Mouse (Mus musculus): ENCODE data around the gene Vps26a. TPM values are rescaled to one million over a fixed set of nuclear protein-coding genes. Genes with fewer than 3 reads are reported as not detected.
"Not testable (repeated sequence)": the region's sequence is repeated elsewhere in the genome, so short reads cannot be mapped to it uniquely, and the experiment has no call there.

The Vps26a gene
- total RNA-seq, 2 experiments from 2014 or later: 43.8 to 49.8 TPM

- DNase-seq: no peak
Observed at GRCm38 (mm10) chr10:62500916-62501615, 14.5 kb upstream of the Vps26a start.

- DNase-seq: peak; percentile 79 to 85
Observed at GRCm38 (mm10) chr10:62500088-62500915, 13.7 kb upstream of the Vps26a start.

GRCm38 (mm10) chr10:62491681-62492080, 5.1 kb upstream of the Vps26a start:
- not testable (repeated sequence) for DNase-seq

DNA sequence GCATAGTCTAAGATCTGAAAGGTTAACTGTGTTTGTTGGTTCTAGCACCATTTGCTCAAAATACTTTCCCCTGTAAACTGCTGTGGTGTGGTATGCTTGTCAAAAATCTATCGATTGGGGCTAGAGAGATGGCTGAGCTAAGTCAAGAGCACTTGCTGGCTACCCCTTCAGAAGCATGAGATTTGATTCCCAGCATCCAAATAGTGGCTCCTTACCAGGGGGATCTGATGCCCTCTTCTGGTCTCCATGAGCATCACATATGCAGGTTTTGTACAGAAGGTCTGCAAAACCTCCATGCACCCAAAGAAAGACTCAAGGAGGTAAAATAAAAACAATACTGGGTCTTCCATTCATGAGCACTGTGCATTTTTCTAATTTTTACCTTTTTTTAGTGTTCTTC, 1.7 kb upstream of the Vps26a start:
- DNase-seq: peak; percentile 61 to 72

DNA sequence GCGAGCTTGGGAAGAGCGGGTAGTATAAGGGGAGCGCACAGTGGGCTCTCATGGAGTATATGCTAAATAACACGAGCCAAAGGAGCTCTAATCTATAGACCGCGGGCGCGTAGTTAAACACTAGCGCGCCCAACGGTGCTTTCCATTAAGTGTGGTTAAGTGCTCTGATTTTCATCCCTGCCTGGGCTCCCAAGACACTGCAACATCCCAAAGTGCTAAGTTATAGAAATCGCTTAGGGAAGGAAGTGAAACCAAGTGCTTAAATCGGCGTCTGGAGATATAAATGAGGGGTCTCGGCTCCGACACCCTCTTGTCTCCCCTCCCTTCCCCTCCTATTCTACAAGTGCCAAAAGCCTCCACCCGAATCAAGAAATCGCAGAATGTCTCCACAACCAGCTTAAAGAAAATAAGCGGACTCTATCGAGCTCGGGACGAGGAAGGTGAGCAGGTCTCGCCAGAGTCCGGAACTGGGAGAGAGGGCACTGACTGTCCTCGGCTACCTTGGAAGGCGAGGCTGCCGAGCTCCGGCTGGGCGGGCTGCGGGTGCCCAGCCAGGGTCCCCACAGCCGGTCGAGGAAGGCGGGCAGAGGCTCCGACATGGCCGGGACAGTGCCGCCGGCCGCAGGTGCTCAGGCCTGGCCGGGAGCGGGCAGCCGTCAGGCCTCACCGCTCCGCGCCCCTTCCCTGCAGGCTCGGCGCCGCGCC, 575 bp downstream of the Vps26a start:
- DNase-seq: peak in 1 of 2 experiments; percentile 68

DNA sequence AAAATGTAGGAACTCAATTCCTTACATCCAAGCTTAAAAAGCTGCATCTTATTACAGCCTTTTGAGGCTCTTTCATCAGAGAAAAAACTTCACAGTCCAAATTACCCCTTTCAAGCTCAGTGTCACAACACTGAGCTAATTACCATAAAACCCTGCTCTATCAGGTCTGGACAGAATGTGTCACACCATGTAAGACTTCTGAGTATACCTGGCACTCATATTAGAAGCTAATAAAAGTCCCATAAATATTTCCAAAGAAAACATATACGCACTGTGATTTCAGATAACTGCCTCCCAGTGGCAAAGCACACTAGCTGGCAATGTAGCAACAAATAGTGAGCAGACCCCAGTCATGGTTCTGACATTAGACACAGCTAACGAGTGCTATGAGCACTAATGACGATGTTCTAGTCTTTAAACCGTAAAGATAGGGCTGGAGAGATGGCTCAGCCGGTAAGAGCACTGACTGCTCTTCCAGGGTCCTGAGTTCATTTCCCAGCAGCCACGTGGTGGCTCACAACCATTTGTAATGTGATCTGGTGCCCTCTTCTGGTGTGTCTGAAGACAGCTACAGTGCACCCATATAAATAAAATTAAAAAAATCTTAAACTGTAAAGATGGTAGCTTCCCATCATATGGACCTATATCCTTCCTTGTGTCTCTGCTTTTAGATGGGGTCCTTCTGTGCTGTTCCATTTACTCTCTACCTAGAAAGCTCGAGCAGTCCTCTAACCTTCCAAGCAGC, 5.3 kb downstream of the Vps26a start:
- DNase-seq: no peak

DNA sequence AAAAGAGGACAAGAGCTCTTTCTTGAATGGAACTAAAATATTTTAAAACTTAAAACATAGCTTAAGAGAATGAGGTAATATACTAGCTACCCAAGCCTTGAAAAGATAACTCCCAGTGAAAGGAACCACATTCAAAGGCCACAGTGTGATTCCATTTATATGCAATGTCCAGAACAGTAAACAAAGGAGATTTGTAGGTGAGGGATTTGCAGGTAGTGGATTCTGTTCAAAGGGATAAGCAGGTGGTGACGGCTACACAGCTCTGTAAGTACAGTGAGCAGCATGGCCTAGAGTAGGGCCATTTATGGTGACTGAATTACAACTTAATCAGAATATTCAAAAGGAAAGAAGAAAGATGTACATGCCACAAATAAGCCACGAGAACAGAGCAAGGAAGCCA, 9.6 kb downstream of the Vps26a start:
- DNase-seq: no peak

DNA sequence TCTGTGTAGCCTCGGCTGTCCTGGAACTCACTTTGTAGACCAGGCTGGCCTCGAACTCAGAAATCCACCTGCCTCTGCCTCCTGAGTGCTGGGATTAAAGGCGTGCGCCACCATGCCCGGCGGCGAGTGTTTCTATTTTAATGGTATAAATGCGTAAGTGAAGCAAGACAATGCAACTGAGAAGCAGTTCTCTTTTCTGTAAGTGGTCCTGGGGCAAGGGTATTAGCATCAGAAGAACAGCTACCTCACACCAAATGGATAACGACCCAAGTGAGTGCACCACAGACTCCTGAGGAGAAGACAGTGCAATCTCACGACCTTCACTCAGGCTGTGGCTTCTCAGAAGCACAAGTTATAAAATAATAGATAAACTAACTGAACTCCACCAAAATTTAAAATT, 11.7 kb downstream of the Vps26a start:
- no peak for DNase-seq

- no peak for DNase-seq
Observed at GRCm38 (mm10) chr10:62471105-62471504, 15.5 kb downstream of the Vps26a start.

GRCm38 (mm10) chr10:62469736-62470135, 16.9 kb downstream of the Vps26a start:
- no peak for DNase-seq

- no peak for DNase-seq
Observed at GRCm38 (mm10) chr10:62461321-62461720, 25.3 kb downstream of the Vps26a start.

DNA sequence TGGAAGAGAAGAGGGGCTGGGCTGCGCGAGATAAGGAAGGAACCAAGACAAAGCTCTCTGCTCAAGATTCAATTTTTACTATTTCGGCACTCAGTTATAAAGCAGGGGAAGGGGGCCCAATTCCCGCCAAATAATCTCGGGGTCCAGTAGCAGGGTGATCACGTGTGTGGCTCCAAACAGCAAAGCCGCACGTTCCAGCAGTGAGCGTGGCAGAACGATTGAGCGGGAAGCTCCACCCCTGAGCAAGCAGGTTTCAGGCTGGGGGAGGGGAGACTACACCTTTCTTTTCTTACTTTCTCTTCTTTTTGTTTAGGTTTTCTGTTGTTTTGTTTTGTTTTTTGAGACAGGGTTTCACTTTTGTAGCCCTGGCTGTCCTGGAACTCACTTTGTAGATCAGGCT, 34.6 kb downstream of the Vps26a start:
- DNase-seq: not testable (repeated sequence)

DNA sequence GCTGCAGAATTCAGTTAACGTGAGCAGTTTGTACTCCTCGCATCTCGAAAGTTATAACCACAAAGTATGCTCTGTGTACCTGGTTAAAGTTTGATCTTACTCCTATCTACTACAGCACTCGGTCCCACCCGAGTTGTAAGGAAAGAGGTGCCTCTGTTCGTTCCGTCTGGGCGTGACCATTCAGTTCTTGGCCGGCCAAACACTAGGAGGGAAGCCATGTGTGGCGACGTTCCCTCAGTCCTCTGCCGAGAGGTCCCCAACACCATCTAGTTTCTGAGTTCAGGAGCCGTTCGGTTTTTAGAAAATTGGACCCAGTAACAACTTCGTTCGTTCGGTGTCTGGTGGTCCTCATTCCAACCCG, 36.3 kb downstream of the Vps26a start:
- DNase-seq: no peak

DNA sequence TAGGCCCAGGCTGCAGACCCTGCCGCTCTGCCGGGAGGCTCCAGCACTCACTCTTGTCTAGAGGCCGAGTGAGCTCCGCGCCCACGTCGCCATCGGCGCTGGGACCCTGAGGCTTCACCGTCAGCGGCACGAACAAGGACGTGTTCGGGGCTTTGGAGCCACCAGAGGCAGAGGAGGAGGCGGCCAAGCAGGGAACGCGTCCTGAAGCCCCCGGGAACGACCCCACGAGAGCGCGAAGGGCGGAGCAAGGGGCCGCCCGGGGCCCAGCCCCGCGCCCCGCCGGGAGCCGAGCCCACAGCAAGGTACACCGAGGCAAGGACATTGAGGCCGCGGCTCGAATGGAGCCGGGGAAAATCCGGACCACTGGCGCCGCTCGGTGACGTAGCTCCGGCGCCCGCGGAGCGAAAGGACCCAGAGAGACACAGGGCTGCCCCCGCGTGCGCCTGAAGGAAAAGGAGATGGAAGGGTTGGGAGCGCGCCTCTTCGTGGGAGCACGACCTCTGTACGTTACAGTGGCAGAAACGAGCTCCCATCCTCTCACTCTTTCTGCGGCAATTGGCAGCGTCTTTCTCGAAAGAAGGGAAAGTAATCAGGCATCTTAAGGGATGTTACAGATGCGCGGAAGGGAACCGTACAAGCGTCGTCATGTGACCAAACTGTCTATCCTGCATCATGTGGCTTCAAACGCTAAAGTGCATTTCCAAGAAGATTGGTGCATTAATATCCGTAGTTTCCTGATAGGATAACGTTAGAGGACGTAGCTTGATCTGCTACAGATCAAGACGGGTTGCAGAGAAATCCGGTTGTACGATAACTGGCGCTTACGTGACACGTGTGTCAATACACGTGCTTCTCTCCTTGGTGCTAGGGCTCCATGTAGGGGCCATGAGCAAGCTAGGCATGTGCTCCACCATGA, 37.0 kb downstream of the Vps26a start, which contains the start of the genes 4930507D05Rik and Supv3l1:
Gene 4930507D05Rik, plus strand, starts transcription at position 126 of the 916 bp plus-strand sequence.
Gene Supv3l1, minus strand, starts transcription at position 375 of the 916 bp plus-strand sequence.
- peak; percentile 88 to 98 for DNase-seq

DNA sequence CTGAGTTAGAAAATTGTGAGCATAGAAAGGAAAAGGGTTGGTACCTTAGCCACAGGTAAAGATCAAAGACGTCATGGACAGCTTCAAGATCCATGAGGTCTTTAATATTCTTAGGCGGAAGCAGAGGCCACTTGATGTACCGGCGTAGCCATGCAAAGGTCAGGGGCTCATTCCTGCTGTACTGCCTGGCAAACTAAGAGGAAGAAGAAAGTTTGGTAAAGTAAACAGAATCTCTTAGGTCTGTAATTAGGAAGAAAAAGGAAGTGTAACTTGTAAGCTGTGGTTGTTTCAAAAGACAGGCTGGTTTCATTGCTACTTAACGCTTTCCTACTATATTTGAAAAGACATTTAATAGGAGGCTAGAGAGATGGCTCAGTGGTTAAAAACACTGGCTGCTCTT, 56.2 kb downstream of the Vps26a start:
- DNase-seq: no peak

DNA sequence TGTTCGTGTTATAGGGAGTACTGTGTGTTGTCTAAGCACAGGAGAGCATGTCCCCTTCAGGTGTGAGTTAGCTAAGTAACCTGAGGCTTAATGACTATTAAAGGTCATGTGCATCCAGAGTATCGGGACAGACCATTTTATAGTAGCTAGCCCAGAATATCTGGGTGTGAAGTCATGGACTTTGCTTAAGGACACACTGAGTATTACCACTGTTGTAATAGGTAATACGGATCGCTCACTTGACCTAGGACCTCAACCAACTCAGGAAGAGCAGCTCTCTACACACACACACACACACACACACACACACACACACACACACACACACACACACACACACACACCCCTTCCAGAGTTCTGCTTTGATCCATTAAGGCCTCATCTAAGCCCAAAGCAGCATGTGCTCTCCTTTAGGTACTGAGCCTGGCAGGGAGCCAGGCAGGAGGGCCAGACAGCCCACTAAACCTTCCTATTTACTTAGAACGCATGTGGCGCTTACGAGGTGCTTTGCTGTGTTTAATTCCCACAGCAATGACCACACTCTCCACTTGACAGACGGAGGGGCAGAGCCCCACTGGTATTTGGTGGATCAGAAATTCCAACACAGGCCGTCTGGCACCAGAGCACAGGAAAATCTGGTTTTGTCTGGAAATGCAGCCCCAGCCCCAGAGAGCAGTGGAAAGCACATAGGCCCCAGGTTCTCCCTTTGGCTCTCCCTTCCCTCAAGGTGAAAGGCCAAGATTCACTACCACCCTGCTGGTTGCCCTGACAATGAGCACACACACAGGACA, 61.3 kb downstream of the Vps26a start:
- no peak for DNase-seq

GRCm38 (mm10) chr10:62422255-62422654, 64.3 kb downstream of the Vps26a start, which contains the start of gene Hkdc1:
Gene Hkdc1 (minus strand): TSS chr10:62422491.
- DNase-seq: no peak

GRCm38 (mm10) chr10:62421127-62421526, 65.5 kb downstream of the Vps26a start:
- DNase-seq: peak in 1 of 2 experiments; percentile 19

GRCm38 (mm10) chr10:62420399-62420798, 66.2 kb downstream of the Vps26a start:
- DNase-seq: no peak

DNA sequence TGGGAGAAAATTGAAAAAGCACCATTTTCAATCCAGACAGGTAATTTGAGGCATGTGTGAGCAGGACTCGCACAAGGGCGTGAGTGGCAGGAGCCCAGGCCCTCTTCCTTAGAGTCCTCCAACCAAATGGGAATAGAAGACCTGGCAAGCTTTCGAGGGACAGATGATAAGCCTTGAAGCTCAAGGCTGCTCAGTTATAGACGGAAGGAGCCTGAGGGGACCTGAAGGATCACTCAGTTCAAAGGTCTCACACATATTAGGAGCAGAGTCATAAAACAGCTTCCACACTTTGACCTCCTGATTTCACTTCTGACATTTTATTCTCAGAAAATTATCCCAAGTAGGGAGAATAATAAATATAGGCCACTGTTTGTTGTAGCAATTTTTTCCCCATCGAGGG, 67.2 kb downstream of the Vps26a start:
- DNase-seq: no peak

Measured in heart, adult 18-20 months (tissue).